Comparison of ENCODE assay signal across 9 mouse cellular contexts in genomic region chr4:47122051-47122706, GRCm38 (mm10). TPM values are rescaled to one million over a fixed set of nuclear protein-coding genes. Genes with fewer than 3 reads are reported as not detected.
DNase-seq lines count a peak whose midpoint lies in the region; ATAC-seq and TF ChIP-seq lines count a peak whose summit lies in the region.
"Had no signal": no experiment of that assay in that cellular context is flagged by ENCODE, and none has a peak within 500 bp of the region (broad histone marks: within the 10 kb centered on the region; RNA-seq: fewer than 3 reads in every experiment).

No protein-coding gene starts in this region.

- no peaks in the 10 kb centered on the region for H3K4me1 ChIP-seq in bone marrow, adult 2 months (ENCODE audit: control insufficient read depth, insufficient read depth, low read length)
- H3K4me1 ChIP-seq in forebrain, embryonic 14.5 days (ENCODE audit: control insufficient read depth, insufficient read depth, low read length), result no peaks in the 10 kb centered on the region
- H3K4me1 ChIP-seq in stomach, embryonic 14.5 days (ENCODE audit: control insufficient read depth, insufficient read depth, low read length), result no peaks in the 10 kb centered on the region
- H3K4me1 ChIP-seq: limb, embryonic 15.5 days had no signal

- H3K79me2 ChIP-seq in C2C12 (ENCODE audit: control insufficient read depth, insufficient read depth), result no peaks in the 10 kb centered on the region

- no peaks in the 10 kb centered on the region for H3K36me3 ChIP-seq in C2C12 (ENCODE audit: control insufficient read depth, insufficient read depth)
- H3K36me3 ChIP-seq in forebrain, embryonic 14.5 days (ENCODE audit: control insufficient read depth, insufficient read depth, low read length), result no peaks in the 10 kb centered on the region
- no peaks in the 10 kb centered on the region for H3K36me3 ChIP-seq in stomach, embryonic 14.5 days (ENCODE audit: control insufficient read depth, insufficient read depth, low read length)
- H3K36me3 ChIP-seq: limb, embryonic 15.5 days had no signal

- 0 out of 2 replicates have a peak, but pooled peaks cover 2% of the 10 kb centered on the region for H3K9me3 ChIP-seq in forebrain, embryonic 14.5 days (replicated peaks; ENCODE audit: control insufficient read depth, low read length)
- H3K9me3 ChIP-seq in stomach, embryonic 14.5 days (ENCODE audit: control insufficient read depth, low read depth, low read length), result peaks cover under 1% of the 10 kb centered on the region; the same call in 1 of the 2 replicates
- H3K9me3 ChIP-seq: limb, embryonic 15.5 days had no signal

- intact Hi-C loops in gastrocnemius, adult 2 months (cut with DNase I), result loop anchor here (5.0 kb wide), 1 partner anchor 275 kb away; no protein-coding TSS in a partner anchor

- no peak overlapping the region for H3K4me3 ChIP-seq in gastrocnemius, adult 2 months
- no peak overlapping the region for H3K4me3 ChIP-seq in C2C12 (ENCODE audit: insufficient read depth, poor library complexity, severe bottlenecking)
- no peak overlapping the region for H3K4me3 ChIP-seq in bone marrow, adult 2 months (replicated peaks; ENCODE audit: control insufficient read depth, low read depth, low read length)
- H3K4me3 ChIP-seq in forebrain, embryonic 14.5 days (ENCODE audit: low read depth, low read length), result no peak overlapping the region
- H3K4me3 ChIP-seq in stomach, embryonic 14.5 days (ENCODE audit: low read depth, low read length), result no peak overlapping the region
- H3K4me3 ChIP-seq: limb, embryonic 15.5 days had no signal

- no peaks in the 10 kb centered on the region for H3K27me3 ChIP-seq in C2C12 (ENCODE audit: control insufficient read depth, insufficient read depth, insufficient read length)
- no peaks in the 10 kb centered on the region for H3K27me3 ChIP-seq in forebrain, embryonic 14.5 days (replicated peaks; ENCODE audit: control insufficient read depth, insufficient read depth, low read length)
- H3K27me3 ChIP-seq in stomach, embryonic 14.5 days (ENCODE audit: control insufficient read depth, insufficient read depth, low read length), result no peaks in the 10 kb centered on the region
- H3K27me3 ChIP-seq: limb, embryonic 15.5 days had no signal

- H3K79me3 ChIP-seq in C2C12 (ENCODE audit: low read depth), result no peaks in the 10 kb centered on the region

- ATAC-seq in forebrain, embryonic 14.5 days, result no peak
- peak; percentile 46; the same call in 1 of the 2 replicates for ATAC-seq in stomach, embryonic 14.5 days (ENCODE audit: insufficient number of reproducible peaks, insufficient read depth, low FRiP score, low read depth)

- TF ChIP-seq POLR2A in bone marrow, adult 2 months (IDR thresholded peaks at IDR 0.05; ENCODE audit: borderline replicate concordance, control insufficient read depth, low read depth, low read length), result no peak

- WGBS in bone marrow, adult 2 months, result 67% methylated on average over 13 of the region's 13 CpGs
- WGBS in forebrain, embryonic 14.5 days, result 66% methylated on average over 13 of the region's 13 CpGs
- WGBS in stomach, embryonic 14.5 days, result 67% methylated on average over 13 of the region's 13 CpGs

- DNase-seq in gastrocnemius, adult 2 months, result peak; percentile 67
- DNase-seq in gastrocnemius, adult 8-10 months (ENCODE audit: low spot score in 2 of 2), result no peak
- peak; percentile 76 for DNase-seq in forebrain, embryonic 14.5 days (ENCODE audit: low spot score)
- DNase-seq in kidney, postnatal 14 days, result peak; percentile 63
- DNase-seq in lung, postnatal 25 days (ENCODE audit: low spot score), result peak; percentile 24

- H3K9ac ChIP-seq in forebrain, embryonic 14.5 days (ENCODE audit: low read length), result no peak overlapping the region
- no peak overlapping the region for H3K9ac ChIP-seq in stomach, embryonic 14.5 days (replicated peaks; ENCODE audit: low read depth, low read length)
- H3K9ac ChIP-seq: limb, embryonic 15.5 days had no signal

- H3K4me2 ChIP-seq in forebrain, embryonic 14.5 days (ENCODE audit: low read length), result no peak overlapping the region
- H3K4me2 ChIP-seq in stomach, embryonic 14.5 days (replicated peaks; ENCODE audit: low read depth, low read length), result no peak overlapping the region
- H3K4me2 ChIP-seq: limb, embryonic 15.5 days had no signal

- peak; percentile 92 for TF ChIP-seq CTCF in gastrocnemius, adult 2 months (IDR thresholded peaks at IDR 0.05)
- TF ChIP-seq CTCF in C2C12 (IDR thresholded peaks at IDR 0.05; ENCODE audit: control insufficient read depth, insufficient read depth, insufficient read length), result peak; percentile 6
- TF ChIP-seq CTCF in bone marrow, adult 2 months (IDR thresholded peaks at IDR 0.05; ENCODE audit: control insufficient read depth, insufficient read depth, low read length), result peak; percentile 61

- no peak overlapping the region for H3K27ac ChIP-seq in gastrocnemius, adult 2 months
- no peak overlapping the region for H3K27ac ChIP-seq in bone marrow, adult 2 months (ENCODE audit: control insufficient read depth, insufficient read depth, low read depth, low read length, poor library complexity)
- no peak overlapping the region for H3K27ac ChIP-seq in forebrain, embryonic 14.5 days (ENCODE audit: low read depth, low read length)
- no peak overlapping the region for H3K27ac ChIP-seq in stomach, embryonic 14.5 days (ENCODE audit: low read length)
- H3K27ac ChIP-seq: limb, embryonic 15.5 days had no signal

- no peak overlapping the region for H3ac ChIP-seq in C2C12 (ENCODE audit: control insufficient read depth, insufficient read length, low read depth)

TF ChIP-seq in C2C12, 6 proteins besides CTCF, POLR2A, EP300 and RAD21:
- TF ChIP-seq MAX (IDR thresholded peaks at IDR 0.05) (no peak), USF1 (IDR thresholded peaks at IDR 0.05; ENCODE audit: low read depth) (peak; percentile 33), FOSL1 (IDR thresholded peaks at IDR 0.05; ENCODE audit: insufficient read depth, low read length, poor library complexity, severe bottlenecking) (no peak), MYOG (IDR thresholded peaks at IDR 0.05; ENCODE audit: control insufficient read depth, extremely low read depth, insufficient read length) (no peak)

RNA-seq across cellular contexts. Expression of gene Galnt12, which starts 30.5 kb away (rescaled TPM):
- under 1 TPM in 1 of 2 experiments, not detected in 1; 0.17 TPM for total RNA-seq in gastrocnemius, adult 2 months (2021)
- total RNA-seq in gastrocnemius, adult 8-10 months (2022), result under 1 TPM in 2 of 4 experiments, not detected in 2; 0.12 to 0.16 TPM
- 0.01 TPM for polyA plus RNA-seq in C2C12 (2012; fragmentation: generic; extraction: Trizol)
- polyA plus RNA-seq in bone marrow, adult 2 months (2011; ENCODE audit: insufficient read depth, insufficient read length, low replicate concordance, missing spikeins), result 0.63 and 3.7 TPM in 2 replicates
- polyA plus RNA-seq in forebrain, embryonic 14.5 days (2014; fragmentation: Nextera tagmentation; extraction: Ambion mirVana), result 0.62 and 1.3 TPM in 2 replicates
- 23.1 and 26.6 TPM in 2 replicates for polyA plus RNA-seq in stomach, embryonic 14.5 days (2014; fragmentation: Nextera tagmentation; extraction: Ambion mirVana)

Comparison
In these comparisons a context has a peak if more than half of its experiments do, and no peak if none do; other contexts are left out.
1. DNase-seq: peak in gastrocnemius, adult 2 months (single experiment), forebrain, embryonic 14.5 days (single experiment), kidney, postnatal 14 days (single experiment) and lung, postnatal 25 days (single experiment); none in gastrocnemius, adult 8-10 months (0 of 2).
2. CTCF ChIP-seq: peak in every context shown above with its lines; median percentile 92 in gastrocnemius, adult 2 months; 61 in bone marrow, adult 2 months; 6 in C2C12.